Mouse (Mus musculus) hindbrain, embryonic 11.5 days (tissue): ENCODE measurements at regions not wholly inside any gene's neighbourhood (a gene's known extent, or its start where the extent isn't known, plus 50 kb on each side); places are given as distances from the start of the nearest gene placed in this dataset.

Experiments
- ATAC-seq: fragments of 200-750 bp; cut with Nextera tagmentation; 2 replicates; pipeline ENCODE4 v1.8.0; 2017; ENCODE audit warnings: mild to moderate bottlenecking, moderate TSS enrichment, moderate library complexity; ENCODE audit not compliant: low FRiP score
- DNase-seq: peaks from one replicate; pipeline ENCODE4 v3.0.0-alpha.2; 2015; ENCODE audit warnings: low spot score
- H3K27ac ChIP-seq: fragments of 300-500 bp; sonication (generic); 2 replicates; pipeline ENCODE4 v1.5.1; 2014; ENCODE audit warnings: mild to moderate bottlenecking, low read depth, low read length
- H3K27me3 ChIP-seq: fragments of 300-500 bp; sonication (generic); 2 replicates; pipeline ENCODE4 v1.6.1; 2014; ENCODE audit warnings: mild to moderate bottlenecking, low read length, moderate library complexity, mixed read lengths; ENCODE audit not compliant: control insufficient read depth, insufficient read depth
- H3K36me3 ChIP-seq: fragments of 300-500 bp; sonication (generic); 2 replicates; pipeline ENCODE4 v1.6.1; 2014; ENCODE audit warnings: mild to moderate bottlenecking, low read length, moderate library complexity, mixed read lengths; ENCODE audit not compliant: control insufficient read depth, insufficient read depth
- H3K4me1 ChIP-seq: fragments of 300-500 bp; sonication (generic); replicated peaks from 2 replicates; pipeline ENCODE4 v1.6.1; 2014; ENCODE audit warnings: low read length, mixed read lengths; ENCODE audit not compliant: control insufficient read depth, insufficient read depth
- H3K4me2 ChIP-seq: fragments of 300-500 bp; sonication (generic); replicated peaks from 2 replicates; pipeline ENCODE4 v1.6.1; 2014; ENCODE audit warnings: mild to moderate bottlenecking, low read depth, low read length
- H3K4me3 ChIP-seq: fragments of 300-500 bp; sonication (generic); 2 replicates; pipeline ENCODE4 v1.5.1; 2014; ENCODE audit warnings: low read depth, low read length
- H3K9ac ChIP-seq: fragments of 300-500 bp; sonication (generic); 2 replicates; pipeline ENCODE4 v1.6.1; 2014; ENCODE audit warnings: low read depth, low read length
- H3K9me3 ChIP-seq: fragments of 300-500 bp; sonication (generic); 2 replicates; pipeline ENCODE4 v1.6.1; 2016; ENCODE audit warnings: low read length; ENCODE audit not compliant: control insufficient read depth
- whole genome bisulfite sequencing: fragments of 180-500 bp; shearing (Covaris S2); extraction: QIAGEN DNeasy Blood & Tissue Kit; methylation state at CpG from one replicate; pipeline ENCODE4 v1.1.7; 2014; 5-methylcytosine and 5-hydroxymethylcytosine counted together

DNA sequence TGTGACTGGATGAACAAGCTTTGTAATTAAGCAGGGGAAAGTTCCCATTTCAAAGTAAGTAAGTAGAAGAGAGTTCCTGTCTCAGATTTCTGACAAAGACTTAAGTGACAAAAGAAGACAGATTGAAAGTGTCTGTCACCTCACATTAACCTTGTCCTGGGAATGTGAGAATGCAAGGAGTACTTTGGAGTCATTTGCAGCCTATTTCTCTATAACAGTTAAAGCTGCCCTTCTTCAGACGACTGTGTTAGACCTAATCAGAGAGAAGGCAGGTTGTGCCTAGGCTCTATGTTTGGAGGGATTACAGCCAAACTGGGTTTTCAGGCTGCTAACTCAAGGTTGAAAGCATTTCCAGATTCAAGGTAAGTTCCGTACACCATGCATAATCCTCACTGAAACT, 446.5 kb downstream of the Pdgfc start:
- 80% methylated on average over 2 of the region's 2 CpGs for WGBS
- Histone ChIP-seq H3K4me1 (no peaks in the 10 kb centered on the region), H3K4me3 (no peak overlapping the region), H3K27ac (no peak overlapping the region), H3K27me3 (no peaks in the 10 kb centered on the region), H3K4me2 (no peak overlapping the region), H3K9me3 (no peaks in the 10 kb centered on the region), H3K9ac (no peak overlapping the region), H3K36me3 (no peaks in the 10 kb centered on the region)
- no peak for DNase-seq
- ATAC-seq: no peak

DNA sequence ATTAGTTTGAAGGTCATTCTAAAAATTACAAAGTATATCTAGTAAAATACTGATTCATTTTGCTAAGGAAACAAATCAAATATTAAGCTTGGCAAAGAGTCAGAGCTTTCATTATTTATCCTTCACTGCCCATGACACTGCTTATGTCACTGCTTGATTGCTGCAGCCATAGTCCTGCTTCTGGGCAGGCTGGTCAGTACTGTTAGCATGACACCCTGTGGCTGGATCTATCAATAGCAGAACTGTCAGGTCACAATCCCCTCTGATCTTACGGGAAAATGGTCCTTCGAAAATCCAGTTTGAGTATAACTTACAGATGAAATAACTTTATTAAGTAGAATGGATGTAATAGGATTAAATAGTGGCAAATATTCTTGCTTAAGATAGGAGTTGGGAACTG, 447.1 kb downstream of the Pdgfc start:
- WGBS: 68% methylated on average over 2 of the region's 2 CpGs
- Histone ChIP-seq H3K9me3 (no peaks in the 10 kb centered on the region), H3K9ac (no peak overlapping the region), H3K4me3 (no peak overlapping the region), H3K4me2 (no peak overlapping the region), H3K36me3 (no peaks in the 10 kb centered on the region), H3K27me3 (no peaks in the 10 kb centered on the region), H3K27ac (no peak overlapping the region), H3K4me1 (no peaks in the 10 kb centered on the region)
- DNase-seq: peak; percentile 9
- no peak for ATAC-seq

DNA sequence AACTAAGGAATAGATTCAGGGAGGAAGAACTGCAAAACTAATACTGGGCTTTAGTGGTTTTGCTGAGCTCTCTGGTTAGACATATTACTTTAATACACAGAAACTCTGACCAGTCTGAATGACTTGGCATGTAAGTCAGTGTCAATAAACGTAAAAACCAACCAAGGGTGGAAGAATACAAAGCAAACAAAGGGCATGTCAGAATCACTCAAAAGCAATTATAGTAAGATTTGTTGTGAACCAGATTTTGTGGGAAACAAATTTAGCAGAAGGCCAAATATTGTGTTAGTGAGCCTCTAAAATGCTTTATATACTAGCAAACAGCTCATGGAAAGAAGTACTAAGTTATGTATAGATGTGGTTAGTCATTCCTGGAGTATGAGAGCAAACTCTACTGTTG, 427.1 kb upstream of the Ctso start:
- Histone ChIP-seq H3K27ac (no peak overlapping the region), H3K9me3 (no peaks in the 10 kb centered on the region), H3K9ac (no peak overlapping the region), H3K27me3 (no peaks in the 10 kb centered on the region), H3K36me3 (no peaks in the 10 kb centered on the region), H3K4me1 (no peaks in the 10 kb centered on the region), H3K4me3 (no peak overlapping the region), H3K4me2 (no peak overlapping the region)
- DNase-seq: no peak
- ATAC-seq: no peak
- WGBS: 90% methylated on average over 1 of the region's 1 CpGs

DNA sequence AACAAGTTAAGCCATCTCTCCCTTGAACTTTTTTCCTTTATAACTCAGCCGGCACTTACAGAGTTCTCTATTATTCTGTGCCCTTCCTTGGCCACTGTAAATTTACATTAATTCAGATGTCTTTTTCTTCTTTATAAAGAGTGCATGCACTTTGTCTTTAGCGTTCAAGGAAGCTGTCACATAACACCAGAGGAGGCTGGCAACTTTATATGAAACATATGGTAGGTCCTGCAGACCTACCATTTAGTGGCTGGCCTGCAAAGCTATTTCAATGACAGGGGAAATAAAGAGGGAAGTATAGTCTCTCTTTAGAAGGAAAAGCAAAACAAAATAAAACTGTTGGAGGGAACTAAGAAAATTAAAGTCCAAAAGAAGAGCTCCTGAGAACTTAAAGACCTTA, 423.8 kb upstream of the Ctso start:
- Histone ChIP-seq H3K27me3 (no peaks in the 10 kb centered on the region), H3K4me3 (no peak overlapping the region), H3K9me3 (no peaks in the 10 kb centered on the region), H3K4me2 (no peak overlapping the region), H3K9ac (no peak overlapping the region), H3K27ac (no peak overlapping the region), H3K36me3 (no peaks in the 10 kb centered on the region), H3K4me1 (no peaks in the 10 kb centered on the region)
- DNase-seq: no peak
- 41% methylated on average over 2 of the region's 2 CpGs for WGBS
- ATAC-seq: no peak

- H3K27ac ChIP-seq: no peak overlapping the region
- no peak overlapping the region for H3K4me3 ChIP-seq
- H3K27me3 ChIP-seq: no peaks in the 10 kb centered on the region
- no peaks in the 10 kb centered on the region for H3K9me3 ChIP-seq
- H3K9ac ChIP-seq: no peak overlapping the region
- H3K4me2 ChIP-seq: no peak overlapping the region
- ATAC-seq (no peak), DNase-seq (no peak)
- no peaks in the 10 kb centered on the region for H3K36me3 ChIP-seq
- H3K4me1 ChIP-seq: no peaks in the 10 kb centered on the region
- WGBS: 65% methylated on average over 4 of the region's 4 CpGs
Observed at GRCm38 (mm10) chr3:81521804-81522203, 410.6 kb upstream of the Ctso start.

DNA sequence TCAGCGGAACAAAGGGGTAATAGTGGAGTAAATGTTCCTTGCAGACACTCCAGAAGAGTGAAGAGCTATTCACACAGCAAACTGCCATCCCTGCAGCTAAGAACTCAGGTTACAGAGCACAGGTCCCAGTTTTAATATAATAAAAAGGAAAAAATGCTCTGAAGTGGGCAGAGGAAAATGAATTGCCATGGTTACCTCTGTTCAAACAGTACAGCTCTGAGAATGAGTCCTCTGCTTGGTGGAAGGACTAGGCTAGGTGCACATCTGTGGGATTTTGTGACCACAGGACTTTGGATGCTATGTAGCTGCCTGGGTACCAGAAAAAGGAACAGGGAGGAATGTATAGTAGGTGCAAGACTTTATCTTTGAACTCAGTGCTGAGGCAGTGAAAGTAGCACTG, 401.5 kb upstream of the Ctso start:
- no peak overlapping the region for H3K4me2 ChIP-seq
- H3K9me3 ChIP-seq: no peaks in the 10 kb centered on the region
- H3K27ac ChIP-seq: no peak overlapping the region
- no peak overlapping the region for H3K4me3 ChIP-seq
- no peak overlapping the region for H3K9ac ChIP-seq
- H3K4me1 ChIP-seq: no peaks in the 10 kb centered on the region
- 92% methylated on average over 1 of the region's 1 CpGs for WGBS
- no peaks in the 10 kb centered on the region for H3K36me3 ChIP-seq
- DNase-seq: no peak
- ATAC-seq: no peak
- no peaks in the 10 kb centered on the region for H3K27me3 ChIP-seq

DNA sequence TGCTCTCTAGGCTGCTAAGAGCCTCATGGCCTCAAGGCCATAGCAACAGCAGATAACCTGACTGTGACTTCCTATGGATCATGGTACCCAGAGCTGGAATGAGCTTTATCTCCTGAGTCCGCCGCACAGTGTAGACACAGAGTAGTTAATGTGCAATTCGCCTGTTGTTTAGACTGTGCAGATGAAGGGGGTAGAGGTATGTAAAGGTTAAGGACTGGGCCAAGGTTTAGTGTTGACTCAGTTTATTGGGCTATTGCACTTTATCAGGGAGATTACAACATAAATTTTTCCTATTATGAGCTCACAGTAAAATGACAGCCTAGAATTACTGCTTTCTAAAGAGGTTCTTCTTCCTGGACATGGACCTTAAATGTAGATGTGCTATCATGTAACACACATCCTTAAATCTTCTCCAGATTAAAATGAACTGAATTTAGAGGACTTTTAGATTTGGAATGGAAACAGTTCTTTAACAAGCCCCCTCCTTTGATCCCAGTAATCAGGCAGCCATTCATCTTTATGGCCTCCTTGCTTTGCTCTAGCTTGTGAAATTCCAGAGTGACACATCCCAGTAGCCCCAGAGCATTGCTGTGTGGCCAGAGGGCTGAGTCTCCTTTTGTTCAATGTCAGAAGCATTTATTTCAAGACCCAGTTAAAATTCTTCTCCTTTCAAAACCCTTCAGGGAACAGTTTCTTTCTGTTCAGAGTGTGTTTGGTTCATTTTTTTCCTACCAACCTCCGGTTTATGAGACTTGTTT, 396.8 kb upstream of the Ctso start:
- no peaks in the 10 kb centered on the region for H3K27me3 ChIP-seq
- H3K4me1 ChIP-seq: no peaks in the 10 kb centered on the region
- H3K4me3 ChIP-seq: no peak overlapping the region
- no peaks in the 10 kb centered on the region for H3K36me3 ChIP-seq
- no peak overlapping the region for H3K4me2 ChIP-seq
- DNase-seq: no peak
- ATAC-seq: no peak
- no peaks in the 10 kb centered on the region for H3K9me3 ChIP-seq
- no peak overlapping the region for H3K27ac ChIP-seq
- no peak overlapping the region for H3K9ac ChIP-seq
- 77% methylated on average over 4 of the region's 4 CpGs for WGBS

GRCm38 (mm10) chr3:81554773-81555172, 377.6 kb upstream of the Ctso start:
- Histone ChIP-seq H3K4me1 (no peaks in the 10 kb centered on the region), H3K27me3 (no peaks in the 10 kb centered on the region), H3K4me2 (no peak overlapping the region), H3K36me3 (no peaks in the 10 kb centered on the region), H3K9ac (no peak overlapping the region), H3K4me3 (no peak overlapping the region), H3K9me3 (no peaks in the 10 kb centered on the region), H3K27ac (no peak overlapping the region)
- ATAC-seq: no peak
- no peak for DNase-seq
- WGBS: 68% methylated on average over 7 of the region's 7 CpGs

GRCm38 (mm10) chr3:81562610-81563258, 369.7 kb upstream of the Ctso start:
- Histone ChIP-seq H3K4me2 (no peak overlapping the region), H3K4me1 (no peaks in the 10 kb centered on the region), H3K36me3 (no peaks in the 10 kb centered on the region), H3K9me3 (no peaks in the 10 kb centered on the region), H3K4me3 (no peak overlapping the region), H3K27ac (no peak overlapping the region), H3K27me3 (no peaks in the 10 kb centered on the region), H3K9ac (no peak overlapping the region)
- DNase-seq (no peak), ATAC-seq (no peak)
- WGBS: 95% methylated on average over 2 of the region's 2 CpGs
